Mouse (Mus musculus) heart, embryonic 14.5 days (tissue): ENCODE data around the gene C2. TPM values are rescaled to one million over a fixed set of nuclear protein-coding genes. Genes with fewer than 3 reads are reported as not detected.
"Not testable (repeated sequence)": the region's sequence is repeated elsewhere in the genome, so short reads cannot be mapped to it uniquely, and the experiment has no call there.

Experiments
- ATAC-seq: fragments of 200-750 bp; cut with Nextera tagmentation; 2 replicates; pipeline ENCODE4 v1.8.0; 2017; ENCODE audit warnings: low read depth, moderate TSS enrichment; ENCODE audit not compliant: insufficient number of reproducible peaks, insufficient read depth, low FRiP score
- H3K27ac ChIP-seq, 2 experiments: fragments of 200-500 bp in 1 of 2; fragments of 300-500 bp in 1 of 2; sonication (generic) in 1 of 2; replicated peaks in 1 of 2; 2 replicates each; pipeline ENCODE4 v1.5.1; 2012 to 2014; ENCODE audit warnings: low read depth in 2 of 2, low read length in 2 of 2, control low read depth in 1 of 2, mild to moderate bottlenecking in 1 of 2, mixed read lengths in 1 of 2; ENCODE audit not compliant: control insufficient read depth in 1 of 2, insufficient read depth in 1 of 2
- H3K27me3 ChIP-seq: fragments of 300-500 bp; sonication (generic); 2 replicates; pipeline ENCODE4 v1.6.1; 2014; ENCODE audit warnings: mild to moderate bottlenecking, low read length, control low read depth; ENCODE audit not compliant: control insufficient read depth, insufficient read depth
- H3K36me3 ChIP-seq: fragments of 300-500 bp; sonication (generic); 2 replicates; pipeline ENCODE4 v1.6.1; 2014; ENCODE audit warnings: mild to moderate bottlenecking, control low read depth, low read length, mixed read lengths; ENCODE audit not compliant: control insufficient read depth, insufficient read depth
- H3K4me1 ChIP-seq, 2 experiments: fragments of 200-500 bp in 1 of 2; fragments of 300-500 bp in 1 of 2; sonication (generic) in 1 of 2; 2 replicates each; pipeline ENCODE4 v1.6.1; 2012 to 2014; ENCODE audit warnings: low read length in 2 of 2, control low read depth in 1 of 2, mixed read lengths in 1 of 2; ENCODE audit not compliant: control insufficient read depth in 2 of 2, insufficient read depth in 2 of 2
- H3K4me2 ChIP-seq: fragments of 300-500 bp; sonication (generic); 2 replicates; pipeline ENCODE4 v1.6.1; 2014; ENCODE audit warnings: mild to moderate bottlenecking, low read length
- H3K4me3 ChIP-seq, 2 experiments: fragments of 200-500 bp in 1 of 2; fragments of 300-500 bp in 1 of 2; sonication (generic) in 1 of 2; 2 replicates each; pipeline ENCODE4 v1.5.1; 2012 to 2014; ENCODE audit warnings: low read length in 2 of 2, mild to moderate bottlenecking in 2 of 2, control low read depth in 1 of 2, low read depth in 1 of 2, moderate library complexity in 1 of 2; ENCODE audit not compliant: control insufficient read depth in 1 of 2, insufficient read depth in 1 of 2
- H3K9ac ChIP-seq: fragments of 300-500 bp; sonication (generic); 2 replicates; pipeline ENCODE4 v1.6.1; 2014; ENCODE audit warnings: mild to moderate bottlenecking, low read length
- H3K9me3 ChIP-seq: fragments of 300-500 bp; sonication (generic); 2 replicates; pipeline ENCODE4 v1.6.1; 2016; ENCODE audit warnings: low read length, control low read depth; ENCODE audit not compliant: control insufficient read depth
- WGBS: fragments of 180-500 bp; shearing (Covaris S2); extraction: QIAGEN DNeasy Blood & Tissue Kit; methylation state at CpG from one replicate; pipeline ENCODE4 v1.1.7; 2014; 5-methylcytosine and 5-hydroxymethylcytosine counted together
- microRNA-seq: library from miRNA; unstranded; fragments of <30 nt; microRNA quantifications from one replicate; pipeline ENCODE4, GENCODE M21; 2016
- polyA plus RNA-seq: library from polyadenylated mRNA; unstranded; fragments of >200 nt; fragmentation: Nextera tagmentation; extraction: Ambion mirVana; gene quantifications from 2 replicates; pipeline ENCODE4 v1.2.1, GENCODE M21; 2014

The C2 gene
- polyA plus RNA-seq, 1 experiment from 2014 or later: 1.2 TPM

- not testable (repeated sequence) for ATAC-seq, H3K4me1 ChIP-seq, H3K27me3 ChIP-seq, H3K4me2 ChIP-seq, H3K9ac ChIP-seq, H3K27ac ChIP-seq, H3K4me3 ChIP-seq
- 95% methylated on average over 1 of the region's 1 CpGs for WGBS
- Histone ChIP-seq H3K9me3 (peaks cover 12% of the 10 kb centered on the region), H3K36me3 (peaks cover 67% of the 10 kb centered on the region)
Measured at GRCm38 (mm10) chr17:34830776-34831175, 67.3 kb downstream of the C2 start.

- Histone ChIP-seq H3K9ac (no peak overlapping the region), H3K27ac (no peak overlapping the region), H3K4me3 (no peak overlapping the region), H3K36me3 (no peaks in the 10 kb centered on the region), H3K27me3 (no peaks in the 10 kb centered on the region), H3K4me2 (no peak overlapping the region), H3K9me3 (no peaks in the 10 kb centered on the region), H3K4me1 (no peaks in the 10 kb centered on the region)
- no peak for ATAC-seq
- 70% methylated on average over 7 of the region's 7 CpGs for WGBS
Measured at GRCm38 (mm10) chr17:34814818-34815370, 83.2 kb downstream of the C2 start.

GRCm38 (mm10) chr17:34813747-34814146 lies 84.3 kb downstream of the C2 start:
- not testable (repeated sequence) for H3K4me2 ChIP-seq, H3K36me3 ChIP-seq
- WGBS: 46% methylated on average over 10 of the region's 12 CpGs

More at GRCm38 (mm10) chr17:34813747-34814146, 84.3 kb downstream of the C2 start:
- not testable (repeated sequence) for H3K4me3 ChIP-seq, H3K27ac ChIP-seq, ATAC-seq, H3K9me3 ChIP-seq, H3K27me3 ChIP-seq, H3K9ac ChIP-seq, H3K4me1 ChIP-seq

Small RNA genes lying within 50 kb of the gene (microRNA-seq; reads per million reads assigned to microRNA genes)
- not detected for gene Mir6970
- 1.4 reads per million for gene Mir6971
- not detected for gene Mir6972

Other genes with a start within 250 kb of the C2 start
- 2.7 and 3.0 TPM in 2 replicates for gene Tnxb, start 227.7 kb downstream of the C2 start, polyA plus RNA-seq
- gene C4b, start 154.4 kb downstream of the C2 start, polyA plus RNA-seq: 0.13 and 0.23 TPM in 2 replicates
- not detected in 2 replicates for gene Cyp21a1, start 93.7 kb downstream of the C2 start, polyA plus RNA-seq
- gene Stk19, start 61.3 kb downstream of the C2 start, polyA plus RNA-seq: 17.1 and 18.4 TPM in 2 replicates
- gene Dxo, start 61.2 kb downstream of the C2 start, polyA plus RNA-seq: 26.6 and 33.1 TPM in 2 replicates
- gene Skiv2l, start 48.1 kb downstream of the C2 start, polyA plus RNA-seq: 22.4 and 23.0 TPM in 2 replicates
- 65.7 and 65.8 TPM in 2 replicates for gene Nelfe, start 47.9 kb downstream of the C2 start, polyA plus RNA-seq
- gene Cfb, start 35.7 kb downstream of the C2 start, polyA plus RNA-seq: 1.2 and 2.7 TPM in 2 replicates
- 0.38 and 0.53 TPM in 2 replicates for gene Zbtb12, start 18.8 kb downstream of the C2 start, polyA plus RNA-seq
- gene Gm20547, start 16.2 kb downstream of the C2 start, polyA plus RNA-seq: not detected in 2 replicates
- 31.4 and 35.2 TPM in 2 replicates for gene Ehmt2, start 204 bp upstream of the C2 start, polyA plus RNA-seq
- gene Slc44a4, start 16.2 kb upstream of the C2 start, polyA plus RNA-seq: not detected in 2 replicates
- gene Neu1, start 33.0 kb upstream of the C2 start, polyA plus RNA-seq: 13.7 and 14.6 TPM in 2 replicates
- 0.09 and 0.19 TPM in 2 replicates for gene Hspa1b, start 61.0 kb upstream of the C2 start, polyA plus RNA-seq
- gene Gm20481, start 71.6 kb upstream of the C2 start, polyA plus RNA-seq: 0.55 TPM in 1 of 2 replicates, not detected in the other
- 2.3 and 2.9 TPM in 2 replicates for gene Hspa1a, start 73.9 kb upstream of the C2 start, polyA plus RNA-seq
- 2.2 and 2.7 TPM in 2 replicates for gene Hspa1l, start 74.4 kb upstream of the C2 start, polyA plus RNA-seq
- gene Lsm2, start 83.6 kb upstream of the C2 start, polyA plus RNA-seq: 132 and 136 TPM in 2 replicates
- 41.7 and 42.9 TPM in 2 replicates for gene Vars, start 102.7 kb upstream of the C2 start, polyA plus RNA-seq
- 0.28 and 0.42 TPM in 2 replicates for gene Vwa7, start 118.3 kb upstream of the C2 start, polyA plus RNA-seq
- 1.5 and 2.2 TPM in 2 replicates for gene Sapcd1, start 129.8 kb upstream of the C2 start, polyA plus RNA-seq
- 2.6 and 3.5 TPM in 2 replicates for gene Msh5, start 148.5 kb upstream of the C2 start, polyA plus RNA-seq
- 108 TPM in 2 replicates for gene Clic1, start 151.7 kb upstream of the C2 start, polyA plus RNA-seq
- gene Ddah2, start 160.8 kb upstream of the C2 start, polyA plus RNA-seq: 186 and 222 TPM in 2 replicates
- not detected in 2 replicates for gene Ly6g6c, start 167.1 kb upstream of the C2 start, polyA plus RNA-seq
- 0.54 and 0.73 TPM in 2 replicates for gene Mpig6b, start 167.9 kb upstream of the C2 start, polyA plus RNA-seq
- gene Ly6g6e, start 178.6 kb upstream of the C2 start, polyA plus RNA-seq: 0.32 TPM in 1 of 2 replicates, not detected in the other
- 1.9 and 2.6 TPM in 2 replicates for gene Ly6g6d, start 179.8 kb upstream of the C2 start, polyA plus RNA-seq
- not detected in 2 replicates for gene Ly6g6f, start 187.3 kb upstream of the C2 start, polyA plus RNA-seq
- 61.9 and 64.5 TPM in 2 replicates for gene Abhd16a, start 191.0 kb upstream of the C2 start, polyA plus RNA-seq
- 0.59 TPM in 1 of 2 replicates, not detected in the other for gene Ly6g5c, start 210.0 kb upstream of the C2 start, polyA plus RNA-seq
- gene Ly6g5b, start 217.2 kb upstream of the C2 start, polyA plus RNA-seq: 0.28 TPM in 1 of 2 replicates, not detected in the other
- gene Gpank1, start 223.2 kb upstream of the C2 start, polyA plus RNA-seq: 10.0 and 11.4 TPM in 2 replicates
- 219 and 234 TPM in 2 replicates for gene Csnk2b, start 223.8 kb upstream of the C2 start, polyA plus RNA-seq
- gene D17H6S53E, start 228.1 kb upstream of the C2 start, polyA plus RNA-seq: 8.7 and 10.1 TPM in 2 replicates
- 0.34 TPM in 1 of 2 replicates, not detected in the other for gene Apom, start 233.8 kb upstream of the C2 start, polyA plus RNA-seq
- gene Bag6, start 236.9 kb upstream of the C2 start, polyA plus RNA-seq: 63.3 and 68.6 TPM in 2 replicates